Comparison of ENCODE assay signal across 10 mouse cellular contexts in the genomic region with DNA sequence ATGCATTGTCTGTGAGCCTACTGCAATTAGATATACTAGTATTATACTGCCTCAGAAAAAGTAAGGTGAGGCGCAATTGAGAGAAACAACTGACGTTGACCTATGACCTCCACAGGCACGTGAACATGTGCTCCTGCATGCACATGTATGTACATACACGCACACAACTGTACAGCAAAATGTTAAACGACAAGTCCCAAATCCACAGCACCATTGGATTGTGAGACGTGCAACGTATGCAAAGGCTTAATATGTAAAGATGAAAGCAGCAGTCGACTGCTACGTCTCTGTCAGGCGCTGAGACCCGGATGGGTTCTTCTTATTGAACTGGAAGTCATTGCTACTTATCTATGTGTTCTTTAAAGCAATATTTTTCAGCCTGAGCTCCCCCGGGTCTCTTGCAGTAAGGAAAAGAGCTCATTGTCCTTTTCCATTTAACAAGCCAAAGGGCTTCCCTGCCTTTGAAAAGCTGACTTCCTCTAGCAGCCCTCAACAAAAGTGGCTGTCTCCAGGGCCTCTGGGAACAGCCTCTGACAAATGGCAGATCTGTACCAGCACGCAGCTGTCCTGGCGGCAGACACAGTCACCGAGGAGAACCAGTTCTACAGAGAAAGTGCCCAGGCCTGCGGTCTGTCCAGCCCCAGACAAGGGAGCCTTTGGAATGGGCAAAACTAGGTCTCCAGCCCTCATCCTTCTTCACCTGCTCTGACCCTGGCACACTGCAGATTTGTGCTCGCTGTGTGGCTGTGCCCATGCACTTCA. TPM values are rescaled to one million over a fixed set of nuclear protein-coding genes. Genes with fewer than 3 reads are reported as not detected.
DNase-seq lines count a peak whose midpoint lies in the region; ATAC-seq and TF ChIP-seq lines count a peak whose summit lies in the region.
"Had no signal": no experiment of that assay in that cellular context is flagged by ENCODE, and none has a peak within 500 bp of the region (broad histone marks: within the 10 kb centered on the region; RNA-seq: fewer than 3 reads in every experiment).

No protein-coding gene starts in this region.

- H3K4me1 ChIP-seq in kidney, adult 2 months (ENCODE audit: control insufficient read depth, insufficient read depth, low read length): no peaks in the 10 kb centered on the region

- no peak for ATAC-seq in megakaryocyte-erythroid progenitor cell, adult 5-6 weeks (replicated peaks; ENCODE audit: low FRiP score, low TSS enrichment, poor library complexity, severe bottlenecking)

- no peak for TF ChIP-seq CTCF in kidney, adult 2 months (conservative IDR thresholded peaks at IDR 0.05; ENCODE audit: insufficient read depth, insufficient read length, low read depth, low read length)

- no peaks in the 10 kb centered on the region for H3K27me3 ChIP-seq in kidney, adult 2 months (replicated peaks; ENCODE audit: control insufficient read depth, insufficient read depth, low read length)

- intact Hi-C loops in left cerebral cortex, postnatal 4 days (cut with DNase I): no loop called here

- no peaks in the 10 kb centered on the region for H3K36me3 ChIP-seq in kidney, adult 2 months (ENCODE audit: control insufficient read depth, insufficient read depth, low read length)

- H3K27ac ChIP-seq in kidney, adult 2 months (ENCODE audit: insufficient read depth, low read depth, low read length): no peak overlapping the region
- H3K27ac ChIP-seq: gastrocnemius, adult 2 months had no signal

- peak; percentile 14 for DNase-seq in kidney, postnatal 10 days
- DNase-seq in kidney, adult 2 months: no peak
- DNase-seq in frontal cortex, postnatal 14 days (ENCODE audit: low spot score in 2 of 2): peak; percentile 14 to 55
- peak; percentile 43 for DNase-seq in left cerebral cortex, postnatal 4 days
- peak; percentile 17 for DNase-seq in right cerebral cortex, postnatal 4 days
- DNase-seq in ovary, adult 18-20 months (ENCODE audit: low spot score): no peak
- no peak for DNase-seq in lung, postnatal 4 days
- DNase-seq: gastrocnemius, adult 2 months; thymus, postnatal 14 days had no signal

- no peak overlapping the region for H3K4me3 ChIP-seq in kidney, adult 2 months (ENCODE audit: insufficient read depth, low read depth, low read length)
- H3K4me3 ChIP-seq: gastrocnemius, adult 2 months had no signal

- 70% methylated on average over 17 of the region's 17 CpGs for WGBS in kidney, adult 2 months

- TF ChIP-seq POLR2A in kidney, adult 2 months (IDR thresholded peaks at IDR 0.05; ENCODE audit: low read depth, low read length): no peak

RNA-seq across cellular contexts. Expression of gene Vash1, which starts 33.8 kb away (rescaled TPM):
- polyA plus RNA-seq in kidney, adult 2 months (2012; rRNA removed): 1.6 and 1.9 TPM in 2 replicates
- 100 to 1,000 TPM; 148 to 152 TPM for total RNA-seq in left cerebral cortex, postnatal 4 days (2021)
- 0.28 TPM in 1 of 2 replicates, not detected in the other for total RNA-seq in megakaryocyte-erythroid progenitor cell, adult 5-6 weeks (2014; fragmentation: Nextera tagmentation)
- total RNA-seq in megakaryocyte-erythroid progenitor cell, adult 5-6 weeks (2017): not detected in 2 replicates

Comparison
In these comparisons a context has a peak if more than half of its experiments do, and no peak if none do; other contexts are left out.
1. DNase-seq: peak in kidney, postnatal 10 days (single experiment), frontal cortex, postnatal 14 days (2 of 2), left cerebral cortex, postnatal 4 days (single experiment) and right cerebral cortex, postnatal 4 days (single experiment); none in kidney, adult 2 months (single experiment), ovary, adult 18-20 months (single experiment) and lung, postnatal 4 days (0 of 2).
2. RNA of gene Vash1, which starts 33.8 kb away (total RNA-seq): 148 to 152 TPM in left cerebral cortex, postnatal 4 days; 0.28 TPM in megakaryocyte-erythroid progenitor cell, adult 5-6 weeks; every median in the first group is over 100 times any median in the second.